Mouse (Mus musculus) C2C12 (cell line): ENCODE data around the gene Tspoap1.

Source experiments
- CTCF ChIP-seq: IDR thresholded peaks from one replicate; pipeline ENCODE4 v1.5.1; 2011; ENCODE audit not compliant: control insufficient read depth, insufficient read depth, insufficient read length
- FOSL1 ChIP-seq: IDR thresholded peaks from one replicate; pipeline ENCODE4 v1.8.0; 2011; ENCODE audit warnings: mild to moderate bottlenecking, low read length; ENCODE audit not compliant: poor library complexity, insufficient read depth, severe bottlenecking
- MAX ChIP-seq: IDR thresholded peaks from one replicate; pipeline ENCODE4 v1.6.1; 2011; ENCODE audit warnings: mild to moderate bottlenecking, control low read depth

DNA sequence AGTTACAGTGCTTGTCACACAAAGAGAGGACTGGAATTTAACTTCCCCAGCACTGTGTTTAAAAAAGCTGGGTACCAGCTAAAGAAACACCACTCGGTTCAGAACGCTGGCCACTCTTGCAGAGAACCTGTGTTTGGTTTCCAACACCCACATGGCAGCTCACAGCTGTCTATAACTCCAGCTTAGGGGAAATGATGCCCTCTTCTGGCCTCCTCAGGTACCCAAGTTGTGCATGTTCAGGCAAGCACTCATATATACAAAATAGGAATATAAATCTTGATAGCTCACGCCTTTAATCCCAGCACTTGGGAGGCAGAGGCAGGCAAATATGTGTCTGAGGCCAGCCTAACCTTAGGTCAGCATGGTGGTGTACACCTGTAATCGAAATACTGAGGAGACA, 44.3 kb upstream of the Tspoap1 start:
- no peak for TF ChIP-seq CTCF
- no peak for TF ChIP-seq FOSL1
- TF ChIP-seq MAX: no peak
